Mouse (Mus musculus) liver, postnatal 0 days (tissue): ENCODE results near the gene Tra2b. TPM values are rescaled to one million over a fixed set of nuclear protein-coding genes. Genes with fewer than 3 reads are reported as not detected.
"Not testable (repeated sequence)": the region's sequence is repeated elsewhere in the genome, so short reads cannot be mapped to it uniquely, and the experiment has no call there.

ENCODE experiments used
- ATAC-seq: fragments of 200-750 bp; cut with Nextera tagmentation; 2 replicates; pipeline ENCODE4 v1.8.0; 2017; ENCODE audit warnings: mild to moderate bottlenecking, moderate library complexity
- DNase-seq: peaks from one replicate; pipeline ENCODE4 v3.0.0-alpha.2; 2016
- H3K27ac ChIP-seq: fragments of 300-500 bp; sonication (generic); 2 replicates; pipeline ENCODE4 v1.5.1; 2014; ENCODE audit warnings: antibody characterized with exemption, moderate library complexity, mild to moderate bottlenecking, low read depth
- H3K27me3 ChIP-seq: fragments of 300-500 bp; sonication (generic); 2 replicates; pipeline ENCODE4 v1.6.1; 2014; ENCODE audit warnings: low read length, control low read depth, mixed read lengths; ENCODE audit not compliant: insufficient read depth
- H3K36me3 ChIP-seq: fragments of 300-500 bp; sonication (generic); replicated peaks from 2 replicates; pipeline ENCODE4 v1.6.1; 2014; ENCODE audit warnings: mild to moderate bottlenecking, control low read depth, low read length, moderate library complexity, mixed read lengths; ENCODE audit not compliant: insufficient read depth
- H3K4me1 ChIP-seq: fragments of 300-500 bp; sonication (generic); 2 replicates; pipeline ENCODE4 v1.6.1; 2014; ENCODE audit warnings: antibody characterized with exemption, mild to moderate bottlenecking, control low read depth; ENCODE audit not compliant: insufficient read depth
- H3K4me2 ChIP-seq: fragments of 300-500 bp; sonication (generic); 2 replicates; pipeline ENCODE4 v1.6.1; 2014; ENCODE audit warnings: low read depth, mild to moderate bottlenecking, low read length, moderate library complexity, mixed read lengths
- H3K4me3 ChIP-seq: fragments of 300-500 bp; sonication (generic); 2 replicates; pipeline ENCODE4 v1.5.1; 2014; ENCODE audit warnings: low read depth, low read length
- H3K9ac ChIP-seq: fragments of 300-500 bp; sonication (generic); replicated peaks from 2 replicates; pipeline ENCODE4 v1.6.1; 2014; ENCODE audit warnings: mild to moderate bottlenecking, moderate library complexity
- H3K9me3 ChIP-seq: fragments of 300-500 bp; sonication (generic); 2 replicates; pipeline ENCODE4 v1.6.1; 2016; ENCODE audit warnings: mild to moderate bottlenecking, control low read depth, low read length, mixed read lengths
- CTCF ChIP-seq: sonication (generic); IDR thresholded peaks from 2 replicates; pipeline ENCODE4 v1.5.1; 2016; ENCODE audit warnings: antibody characterized with exemption, low read depth
- EP300 ChIP-seq: IDR thresholded peaks from 2 replicates; pipeline ENCODE4 v1.6.1; 2016; ENCODE audit warnings: antibody characterized with exemption, low read depth, mild to moderate bottlenecking
- WGBS: fragments of 180-500 bp; shearing (Covaris S2); extraction: QIAGEN DNeasy Blood & Tissue Kit; methylation state at CpG from one replicate; pipeline ENCODE4 v1.1.7; 2014; ENCODE audit not compliant: insufficient replicate concordance; 5-methylcytosine and 5-hydroxymethylcytosine counted together
- polyA plus RNA-seq: library from polyadenylated mRNA; unstranded; fragments of >200 nt; fragmentation: Nextera tagmentation; extraction: Ambion mirVana; gene quantifications from 2 replicates; pipeline ENCODE4 v1.2.1, GENCODE M21; 2015

The Tra2b gene
- 85.8 and 99.5 TPM in 2 replicates for polyA plus RNA-seq

GRCm38 (mm10) chr16:22265849-22266376 lies at the start of gene Tra2b:
Tra2b (minus strand) TSS chr16:22266005.
- DNase-seq: peak; percentile 98
- Histone ChIP-seq H3K4me2 (peak within 1 kb of the TSS; percentile 76), H3K9ac (peak within 1 kb of the TSS; percentile 97), H3K27me3 (no peaks in the 10 kb centered on the region), H3K4me1 (peaks cover 26% of the 10 kb centered on the region), H3K27ac (peak within 1 kb of the TSS; percentile 98), H3K4me3 (peak within 1 kb of the TSS; percentile 100), H3K36me3 (no peaks in the 10 kb centered on the region), H3K9me3 (no peaks in the 10 kb centered on the region)
- TF ChIP-seq EP300 (peak; percentile 43; the same call in 1 of the 2 replicates), CTCF (peak; percentile 52)
- WGBS: 3% methylated on average over 36 of the region's 38 CpGs
- peak; percentile 97 for ATAC-seq

DNA sequence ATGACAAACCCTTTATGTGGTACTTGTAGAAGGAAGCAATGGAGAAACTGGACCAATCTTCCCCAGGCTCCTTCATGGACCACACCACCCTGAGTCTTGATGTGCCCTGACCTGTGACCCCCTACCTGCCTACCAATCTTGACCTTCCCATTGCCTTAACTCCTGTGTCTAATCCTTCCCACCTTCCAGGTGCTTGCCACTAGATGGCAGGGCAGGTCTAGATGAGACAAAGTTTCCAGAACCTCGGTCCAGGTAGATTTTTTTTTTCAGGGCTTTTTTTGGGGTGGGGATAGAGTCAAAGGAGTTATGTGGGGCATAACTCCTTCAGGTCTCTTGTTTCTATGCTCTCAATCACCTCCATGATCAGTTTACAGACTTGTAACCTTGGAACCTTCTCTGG lies 44.8 kb upstream of the Tra2b start:
- H3K4me1 ChIP-seq: no peaks in the 10 kb centered on the region

DNA sequence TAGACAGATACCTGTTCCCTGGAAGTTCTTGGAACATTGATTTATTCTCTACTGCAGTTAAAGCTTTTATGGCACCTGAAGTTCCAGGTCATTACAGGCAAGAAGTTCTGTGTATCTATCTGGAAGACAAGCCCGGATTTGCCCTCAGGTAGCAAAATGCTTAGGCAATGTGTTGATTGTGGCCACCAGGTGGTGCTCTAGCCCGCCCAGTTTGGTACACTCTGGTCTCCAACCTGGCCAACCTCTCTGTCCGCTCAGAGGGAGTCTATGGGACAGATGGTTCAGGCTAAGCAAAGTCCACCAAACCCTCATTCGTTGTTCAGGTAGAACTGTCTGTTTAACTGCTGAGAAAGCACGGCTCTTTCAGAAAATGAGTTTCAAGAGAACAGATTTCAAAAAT lies 36.8 kb upstream of the Tra2b start:
- Histone ChIP-seq H3K27ac (no peak overlapping the region), H3K27me3 (no peaks in the 10 kb centered on the region), H3K4me2 (no peak overlapping the region), H3K9ac (no peak overlapping the region), H3K36me3 (no peaks in the 10 kb centered on the region), H3K4me1 (no peaks in the 10 kb centered on the region), H3K9me3 (no peaks in the 10 kb centered on the region), H3K4me3 (no peak overlapping the region)
- DNase-seq (peak; percentile 80), ATAC-seq (peak; percentile 40; the same call in 1 of the 2 replicates)
- 21% methylated on average over 5 of the region's 5 CpGs for WGBS
- TF ChIP-seq CTCF (peak; percentile 94), EP300 (no peak)

More for the DNA sequence above, 44.8 kb upstream of the Tra2b start:
- Histone ChIP-seq H3K27ac (no peak overlapping the region), H3K36me3 (no peaks in the 10 kb centered on the region), H3K9me3 (no peaks in the 10 kb centered on the region), H3K4me2 (no peak overlapping the region), H3K4me3 (no peak overlapping the region), H3K9ac (no peak overlapping the region), H3K27me3 (no peaks in the 10 kb centered on the region)
- DNase-seq (peak; percentile 53), ATAC-seq (no peak)
- TF ChIP-seq CTCF (peak; percentile 80), EP300 (no peak)
- 13% methylated on average over 1 of the region's 1 CpGs for WGBS

DNA sequence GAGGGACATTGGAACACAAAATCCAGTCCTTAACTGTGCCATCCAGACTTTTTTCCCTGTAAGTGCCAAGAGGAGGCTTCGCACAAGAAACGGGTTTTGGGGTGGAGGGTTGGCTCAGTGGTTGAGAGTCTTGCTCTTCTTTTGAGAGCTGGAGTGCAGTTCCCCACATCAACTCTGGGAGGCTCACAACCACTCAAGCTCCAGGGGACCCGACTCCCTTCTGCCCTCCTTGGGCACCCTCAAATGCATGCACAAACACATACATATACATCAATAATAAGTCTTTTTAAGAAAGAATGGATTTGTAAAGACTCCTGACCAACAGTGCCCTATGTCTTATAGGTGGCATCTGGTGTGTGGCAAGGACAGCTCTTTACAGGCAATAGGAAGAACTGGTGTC lies 35.6 kb upstream of the Tra2b start:
- Histone ChIP-seq H3K9me3 (no peaks in the 10 kb centered on the region), H3K27ac (no peak overlapping the region), H3K27me3 (no peaks in the 10 kb centered on the region), H3K36me3 (no peaks in the 10 kb centered on the region), H3K4me2 (no peak overlapping the region), H3K4me1 (no peaks in the 10 kb centered on the region), H3K9ac (no peak overlapping the region), H3K4me3 (no peak overlapping the region)
- DNase-seq (peak; percentile 11), ATAC-seq (no peak)
- WGBS: 43% methylated on average over 3 of the region's 3 CpGs
- TF ChIP-seq CTCF: 0 out of 2 replicates have a peak, but pooled peaks have one; percentile 21
- TF ChIP-seq EP300: no peak

GRCm38 (mm10) chr16:22296901-22297300 lies 31.1 kb upstream of the Tra2b start:
- Histone ChIP-seq H3K9ac (no peak overlapping the region), H3K4me2 (no peak overlapping the region), H3K36me3 (no peaks in the 10 kb centered on the region), H3K4me3 (no peak overlapping the region), H3K27ac (no peak overlapping the region), H3K27me3 (no peaks in the 10 kb centered on the region), H3K4me1 (no peaks in the 10 kb centered on the region), H3K9me3 (no peaks in the 10 kb centered on the region)
- DNase-seq (no peak), ATAC-seq (peak; percentile 27; the same call in 1 of the 2 replicates)
- 56% methylated on average over 6 of the region's 6 CpGs for WGBS
- TF ChIP-seq CTCF: no peak
- TF ChIP-seq EP300: no peak

DNA sequence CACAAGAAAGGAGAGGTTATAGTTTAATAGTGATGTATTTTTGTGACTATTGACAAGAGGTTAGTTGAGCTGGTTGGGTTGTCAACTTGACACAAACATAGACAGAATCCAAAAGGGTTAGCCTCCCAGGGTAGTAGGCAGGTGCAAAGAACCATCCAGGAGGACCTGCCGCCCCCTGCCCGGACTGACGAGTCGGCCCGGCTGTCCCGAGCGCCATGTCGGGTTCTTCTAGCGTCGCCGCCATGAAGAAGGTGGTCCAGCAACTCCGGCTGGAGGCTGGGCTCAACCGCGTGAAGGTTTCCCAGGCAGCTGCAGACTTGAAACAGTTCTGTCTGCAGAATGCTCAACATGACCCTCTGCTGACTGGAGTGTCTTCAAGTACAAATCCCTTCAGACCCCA lies 29.0 kb upstream of the Tra2b start:
- H3K27me3 ChIP-seq, H3K4me1 ChIP-seq, H3K4me3 ChIP-seq, ATAC-seq, DNase-seq, H3K9me3 ChIP-seq, H3K36me3 ChIP-seq, H3K27ac ChIP-seq, H3K4me2 ChIP-seq, H3K9ac ChIP-seq: not testable (repeated sequence)
- 88% methylated on average over 14 of the region's 14 CpGs for WGBS
